Mouse (Mus musculus) left cerebral cortex, postnatal 25 days (tissue): ENCODE data around the gene Lactb. TPM values are rescaled to one million over a fixed set of nuclear protein-coding genes. Genes with fewer than 3 reads are reported as not detected.

Experiments
- DNase-seq, 2 experiments: peaks; one replicate each; pipeline ENCODE4 v3.0.0; 2022; ENCODE audit warnings: low spot score in 2 of 2, mixed read lengths in 1 of 2
- intact Hi-C: fragments of 180-260 bp; cut with DNase I; formaldehyde crosslinking; loops from one replicate; pipeline ENCODE4 v1.15.1; 2025
- total RNA-seq, 2 experiments: library from RNA; stranded (reverse); gene quantifications; 2 replicates each; pipeline ENCODE4 v1.2.3; 2021

The Lactb gene
- total RNA-seq, 2 experiments from 2014 or later, result 18.7 to 20.5 TPM

DNA sequence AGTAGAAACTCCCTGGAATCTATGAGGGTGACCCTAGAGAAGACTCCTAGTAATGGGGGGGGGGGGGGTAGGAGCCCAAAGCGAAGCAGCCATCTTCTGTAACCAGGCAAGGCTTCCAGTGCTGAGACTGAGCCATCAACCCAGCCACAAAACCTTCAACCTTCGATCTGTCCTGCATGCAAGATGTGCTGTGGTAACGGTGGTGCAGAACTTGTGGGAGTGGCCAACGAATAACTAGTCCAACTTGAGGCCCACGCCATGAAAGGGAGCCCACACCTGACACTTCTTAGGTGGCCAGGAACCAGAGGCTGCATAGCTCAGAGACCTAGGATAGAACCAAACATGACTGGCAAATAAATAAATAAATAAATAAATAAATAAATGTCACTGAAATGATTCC lies 64.6 kb downstream of the Lactb start:
- intact Hi-C loops, result no loop called here
- no peak for DNase-seq

DNA sequence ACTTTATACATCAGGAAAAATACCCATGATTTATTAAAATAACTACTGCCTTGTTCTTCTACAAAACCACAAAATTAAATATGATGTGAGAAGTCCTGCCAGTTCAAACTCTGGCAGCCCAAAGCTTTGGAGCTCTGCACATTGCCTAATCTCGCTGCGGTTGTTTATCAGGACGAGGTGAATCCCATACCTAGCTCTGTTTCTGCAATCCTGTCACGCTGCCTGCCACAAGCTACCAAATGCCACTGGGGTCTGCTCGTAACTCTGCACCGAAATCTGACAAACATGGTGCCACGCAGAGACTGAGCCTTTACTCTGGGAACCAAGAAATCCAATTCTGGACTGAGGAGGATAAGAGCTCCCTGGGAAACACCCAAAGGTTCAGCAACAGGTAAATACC lies 65.4 kb downstream of the Lactb start:
- no peak for DNase-seq
- intact Hi-C loops, result no loop called here

DNA sequence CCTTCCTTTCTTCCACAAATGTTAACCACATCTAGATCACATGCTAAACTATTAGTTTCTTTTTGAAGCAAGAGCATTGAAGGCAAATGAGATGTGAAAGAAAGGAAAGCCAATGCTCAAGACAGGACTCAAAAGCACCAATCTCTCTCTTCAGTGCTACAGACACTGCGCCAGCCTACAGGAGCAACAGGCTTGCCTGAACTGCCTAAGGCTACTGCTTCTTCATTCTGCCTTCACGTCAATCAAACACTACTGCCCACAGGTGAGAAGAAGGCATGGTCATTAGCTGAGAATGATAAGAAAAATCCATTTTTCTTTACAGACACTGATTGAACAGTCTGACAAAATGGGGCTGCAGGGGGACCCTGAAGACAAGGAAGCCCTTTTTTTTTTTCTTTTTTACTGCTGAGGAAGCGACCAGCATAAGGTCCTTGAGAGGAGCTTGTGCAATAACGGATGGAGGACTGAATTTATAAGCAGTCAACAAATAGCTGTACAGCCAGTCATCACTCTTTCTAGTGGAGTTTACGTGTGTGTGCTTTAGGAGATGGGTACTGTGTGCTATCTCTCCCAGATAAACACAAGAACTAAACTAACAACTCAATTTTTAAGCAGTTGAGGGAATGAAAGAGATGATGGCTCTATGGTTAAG lies 67.4 kb downstream of the Lactb start:
- no peak for DNase-seq
- intact Hi-C loops, result no loop called here

DNA sequence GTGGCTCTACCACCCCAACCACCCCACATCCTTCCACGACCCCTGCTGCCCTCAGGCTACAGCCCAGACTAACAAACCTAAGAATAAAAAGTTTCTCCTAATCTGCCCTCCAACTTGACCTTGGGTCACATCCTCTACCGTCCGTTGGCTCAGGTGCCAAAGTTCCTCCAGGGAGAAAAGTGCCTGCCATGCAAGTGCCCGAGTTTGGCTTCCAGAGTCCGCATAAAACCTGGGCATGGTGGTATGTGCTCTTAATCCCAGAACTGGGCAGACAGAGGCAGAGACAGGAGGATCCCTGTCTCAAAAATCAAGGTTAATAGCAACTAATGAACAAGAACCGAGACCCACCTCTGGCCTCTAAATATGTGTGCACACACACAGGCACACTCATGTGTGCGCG lies 68.2 kb downstream of the Lactb start:
- intact Hi-C loops, result no loop called here
- DNase-seq, result no peak

DNA sequence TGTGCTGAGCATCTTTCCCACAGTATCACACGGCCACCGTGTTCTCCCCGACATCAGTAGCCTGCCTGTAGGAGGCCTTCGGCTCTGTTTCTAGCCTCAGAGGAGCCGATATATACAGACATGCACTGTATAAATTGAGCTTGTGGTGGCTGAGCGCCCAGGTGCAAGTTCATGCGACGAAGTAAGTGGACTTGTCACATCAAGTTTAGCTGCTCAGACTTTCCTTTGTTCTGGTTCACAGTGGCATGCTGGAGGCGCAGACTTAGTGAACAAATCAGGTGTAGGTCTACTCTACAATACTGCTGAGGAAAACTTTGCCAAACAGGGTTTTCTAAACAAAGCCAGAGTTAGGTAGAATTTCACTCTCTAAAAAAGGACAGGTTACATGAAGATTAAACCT lies 69.3 kb downstream of the Lactb start:
- DNase-seq, result no peak
- intact Hi-C loops, result no loop called here

Other genes with a start within 250 kb of the Lactb start
- 10 to 100 TPM; 20.2 to 21.5 TPM for gene Aph1b, start 180.0 kb downstream of the Lactb start, total RNA-seq
- under 1 TPM; 0.28 to 0.41 TPM for gene Gm10647, start 178.4 kb downstream of the Lactb start, total RNA-seq
- gene Aph1c, start 140.8 kb downstream of the Lactb start, total RNA-seq, result 1 to 10 TPM; 6.8 to 7.0 TPM
- gene Rab8b, start 55.8 kb downstream of the Lactb start, total RNA-seq, result 10 to 100 TPM; 27.2 to 31.0 TPM
- gene Rps27l, start 29.4 kb downstream of the Lactb start, total RNA-seq, result 10 to 100 TPM; 34.0 to 34.9 TPM
- 100 to 1,000 TPM; 228 to 236 TPM for gene Tpm1, start 73.9 kb upstream of the Lactb start, total RNA-seq